Mouse (Mus musculus) gastrocnemius, postnatal 14 days (tissue): ENCODE results near the gene Kcnip1. TPM values are rescaled to one million over a fixed set of nuclear protein-coding genes. Genes with fewer than 3 reads are reported as not detected.

Experiments used
- DNase-seq: peaks from one replicate; pipeline ENCODE4 v3.0.0; 2021; ENCODE audit warnings: mixed read lengths
- intact Hi-C: fragments of 180-260 bp; cut with DNase I; formaldehyde crosslinking; loops from one replicate; pipeline ENCODE4 v1.15.1; 2025; ENCODE audit warnings: low total_unique reads
- long read RNA-seq, 2 experiments: library from polyadenylated mRNA; stranded (forward); transcript quantifications; one replicate each; pipeline ENCODE4 v2.0.0; 2021
- total RNA-seq, 2 experiments: library from RNA; stranded (reverse); gene quantifications; 2 replicates each; pipeline ENCODE4 v1.2.3; 2021

The Kcnip1 gene
- under 1 TPM in 1 of 2 experiments, not detected in 1; 0.20 TPM for total RNA-seq
- long read RNA-seq, experiment 1 = 0 reads
- long read RNA-seq, experiment 2 = 0 reads

DNA sequence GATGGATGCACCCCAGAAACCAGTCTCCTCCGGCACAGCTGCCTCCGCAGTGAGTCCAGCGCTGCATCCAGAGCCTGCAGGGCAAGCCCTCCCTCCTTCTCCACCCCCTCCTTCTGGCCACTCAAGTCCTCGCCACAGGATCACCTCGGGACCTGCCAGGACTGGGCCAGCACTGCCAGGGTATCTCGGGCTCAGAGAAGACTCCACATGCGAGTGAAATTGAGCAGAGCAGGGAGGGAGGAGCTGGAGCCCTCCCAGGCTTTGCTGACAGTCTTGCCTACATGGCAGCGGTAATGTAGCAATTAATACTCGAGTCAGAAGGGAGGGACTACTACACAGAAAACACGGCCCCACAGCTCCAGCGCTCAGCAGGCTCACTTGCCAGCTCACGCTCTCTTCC lies at the start of gene Kcnip1:
Gene Kcnip1, minus strand, starts transcription at position 215 of the 400 bp plus-strand sequence.
- DNase-seq = peak; percentile 73
- intact Hi-C loops = no loop called here

DNA sequence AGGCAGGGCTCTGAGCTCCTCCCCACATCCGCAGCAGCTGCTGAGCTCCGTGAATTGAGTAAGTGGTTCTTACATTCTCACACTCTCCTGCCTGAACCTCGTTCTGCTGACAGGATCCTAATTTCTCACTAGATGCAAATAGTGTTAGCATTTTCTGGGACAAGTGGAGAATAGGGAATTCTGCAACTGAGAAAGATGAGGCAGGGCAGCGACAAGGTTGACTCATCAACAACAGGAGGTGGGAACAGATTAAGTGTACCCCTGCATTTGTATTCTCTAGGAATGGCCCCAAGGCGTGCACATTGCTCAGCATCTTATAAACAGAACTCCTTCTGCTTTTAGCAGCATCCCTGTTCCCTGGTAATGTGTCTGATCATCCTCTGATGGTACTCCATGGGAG lies 47.1 kb upstream of the Kcnip1 start:
- DNase-seq = no peak
- intact Hi-C loops = no loop called here

DNA sequence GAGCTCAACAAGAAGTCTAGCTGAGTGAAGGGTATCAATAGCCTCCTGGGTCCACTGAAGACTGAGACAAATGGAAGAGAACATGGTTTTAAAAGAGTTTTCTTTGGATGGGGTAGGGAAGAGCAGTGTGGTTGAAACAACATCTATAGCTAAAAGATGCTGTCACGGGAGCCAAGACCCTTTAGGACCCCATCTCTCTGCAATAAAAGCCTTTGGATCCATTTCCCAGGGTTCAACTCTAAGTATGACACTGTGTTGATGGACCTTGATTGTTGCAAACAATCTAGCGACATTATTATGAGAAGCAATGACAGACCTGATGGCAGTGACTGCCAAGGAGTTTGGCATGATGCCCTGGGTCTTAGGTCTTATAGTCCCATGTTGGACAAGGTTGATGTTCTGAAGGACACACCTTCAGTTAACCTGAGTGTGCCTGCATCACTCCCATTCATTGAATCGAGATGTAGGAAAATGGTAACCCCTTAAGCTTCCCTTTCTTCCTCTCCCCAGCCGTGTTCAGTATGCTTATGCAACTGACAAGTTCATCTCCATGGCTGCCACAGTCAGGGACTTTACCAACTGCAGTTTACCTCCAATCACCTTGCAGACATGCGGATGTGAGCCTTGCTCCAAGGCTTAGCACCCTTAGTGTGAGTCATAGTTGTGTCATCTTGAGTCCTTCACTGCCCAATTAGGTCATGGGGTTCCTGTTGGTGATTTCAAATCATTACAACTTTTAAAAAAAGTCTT lies 43.1 kb upstream of the Kcnip1 start:
- intact Hi-C loops = no loop called here
- DNase-seq = no peak

DNA sequence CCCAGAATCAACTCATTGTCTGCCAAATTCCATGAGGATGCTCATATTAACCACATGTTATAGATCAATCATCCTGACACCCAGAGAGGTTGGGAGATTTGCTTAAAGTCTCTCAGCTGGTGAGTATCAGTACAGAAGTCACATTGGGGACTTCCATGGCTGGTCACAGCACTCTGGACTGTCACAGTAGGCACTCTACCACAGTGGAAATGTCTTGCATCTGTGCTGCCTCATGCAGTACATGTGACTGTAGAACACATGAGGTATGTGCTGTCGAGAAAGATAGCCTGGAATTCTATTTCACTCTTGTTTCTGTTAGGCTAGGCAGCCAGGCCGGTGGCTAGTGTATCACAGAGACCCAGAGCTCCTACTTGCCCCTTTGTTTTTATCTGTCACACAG lies 41.8 kb upstream of the Kcnip1 start:
- intact Hi-C loops = no loop called here
- DNase-seq = no peak

DNA sequence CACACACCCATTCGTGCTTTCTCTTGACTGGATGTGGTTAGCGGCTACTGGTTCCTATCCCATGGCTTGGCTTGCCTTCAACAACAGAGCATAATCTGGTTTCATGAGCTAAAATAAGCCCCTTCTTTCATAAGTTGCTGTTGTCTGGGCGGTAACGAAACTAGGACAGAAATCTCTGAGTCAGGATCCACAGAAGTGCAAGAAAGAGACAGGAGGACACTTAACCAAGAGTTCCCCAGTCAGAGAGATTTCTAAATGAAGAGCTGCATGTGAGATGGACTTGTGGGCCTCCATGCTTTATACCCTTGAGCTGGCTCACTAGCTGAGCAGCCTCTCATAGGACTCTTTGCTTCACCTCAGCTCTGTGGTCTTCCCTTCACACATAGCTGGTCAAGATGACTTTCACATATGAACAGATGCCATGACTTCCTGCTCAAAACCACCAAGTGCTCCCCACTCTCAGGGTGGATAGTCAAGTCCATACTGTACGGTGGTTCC lies 41.1 kb upstream of the Kcnip1 start:
- DNase-seq = no peak

DNA sequence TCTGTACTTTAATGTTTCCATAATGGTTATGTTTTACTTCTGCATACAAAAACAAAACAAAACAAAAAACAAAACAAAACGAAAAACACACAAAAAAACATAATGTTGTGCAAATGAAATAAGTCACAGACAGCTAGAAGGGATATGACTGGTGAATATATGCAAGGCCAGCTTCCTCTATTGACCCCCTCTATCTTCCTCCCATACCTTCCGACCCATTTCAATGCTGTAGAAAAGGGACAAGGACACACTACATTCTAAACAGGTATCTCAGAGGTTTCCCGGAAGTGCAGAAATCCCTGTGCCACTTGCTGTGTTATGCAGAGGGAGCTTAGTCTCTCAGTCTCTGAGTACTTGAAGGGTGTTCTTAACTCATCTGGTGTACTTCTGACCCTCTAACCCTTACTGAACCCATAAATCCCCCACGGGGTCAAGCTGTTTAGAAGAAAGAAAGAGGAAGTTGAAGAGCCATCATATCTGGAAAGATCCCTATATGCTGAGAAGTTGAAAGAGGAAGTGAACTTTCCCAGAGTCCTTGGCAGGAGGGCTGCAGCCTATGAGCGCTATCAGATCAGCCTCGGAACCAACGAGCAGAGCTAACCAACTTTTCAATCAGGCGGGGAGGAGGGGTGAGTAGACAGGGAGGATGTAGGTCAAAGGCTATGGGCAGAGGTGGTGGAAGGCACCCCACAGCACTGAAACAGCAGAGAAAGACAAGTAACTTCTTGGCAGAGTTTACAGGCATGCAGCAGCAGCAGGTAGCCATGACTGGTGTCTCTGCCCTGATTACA lies 38.3 kb upstream of the Kcnip1 start:
- intact Hi-C loops = no loop called here
- no peak for DNase-seq

More for the DNA sequence above, 41.1 kb upstream of the Kcnip1 start:
- intact Hi-C loops = no loop called here

- intact Hi-C loops = no loop called here
- DNase-seq = no peak
Observed at GRCm38 (mm10) chr11:34029658-34030057, 36.7 kb upstream of the Kcnip1 start.

DNA sequence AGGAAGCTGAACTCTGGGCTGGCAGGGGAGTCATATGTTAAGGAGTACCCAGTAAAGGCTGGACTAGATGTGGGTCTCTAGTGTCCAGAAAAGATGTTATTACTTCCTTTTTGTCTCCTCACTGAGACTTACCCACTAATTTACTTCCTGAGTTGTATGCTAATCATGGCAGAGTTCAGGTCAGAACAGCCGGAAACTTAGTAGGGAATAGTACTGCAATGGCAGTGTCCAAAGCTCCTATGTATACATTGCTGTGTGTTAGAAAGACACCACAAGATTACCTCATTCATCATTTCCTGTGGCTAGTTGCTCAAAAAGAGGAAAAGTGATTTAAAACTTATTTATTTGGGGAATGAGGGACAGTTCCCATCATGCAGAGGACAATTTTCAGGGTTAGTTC lies 32.1 kb upstream of the Kcnip1 start:
- intact Hi-C loops = no loop called here
- no peak for DNase-seq

DNA sequence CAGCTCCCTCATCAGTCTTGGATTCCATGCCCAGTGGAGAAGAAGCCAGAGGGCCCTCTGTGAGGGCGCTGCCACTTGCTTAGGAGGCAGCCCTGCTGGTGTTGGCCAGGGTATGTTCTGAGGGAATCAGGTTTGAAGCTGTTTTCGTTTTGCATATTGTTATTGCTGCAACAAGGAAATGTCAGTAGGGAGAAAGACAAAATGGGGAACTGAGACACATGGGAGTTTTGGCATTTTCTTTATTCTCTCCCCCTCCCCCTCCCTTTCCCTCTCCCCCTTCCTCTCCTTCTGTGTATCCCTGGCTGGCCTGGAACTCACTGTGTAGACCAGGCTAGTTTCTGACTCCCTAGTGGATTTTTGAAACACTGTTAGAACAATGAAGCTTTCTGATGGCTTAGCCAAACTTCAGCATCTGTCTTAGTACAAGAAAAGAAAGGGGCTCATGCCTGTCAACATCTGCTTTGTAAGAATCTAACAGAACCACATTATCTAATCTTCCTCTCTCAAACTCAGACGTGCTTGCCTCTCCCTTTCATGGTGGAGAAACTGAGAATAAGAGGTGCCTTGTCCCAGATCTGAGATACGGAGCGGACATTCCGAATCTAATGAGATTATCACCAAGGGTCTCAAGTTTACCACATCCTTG lies 19.2 kb upstream of the Kcnip1 start:
- no peak for DNase-seq
- intact Hi-C loops = no loop called here

DNA sequence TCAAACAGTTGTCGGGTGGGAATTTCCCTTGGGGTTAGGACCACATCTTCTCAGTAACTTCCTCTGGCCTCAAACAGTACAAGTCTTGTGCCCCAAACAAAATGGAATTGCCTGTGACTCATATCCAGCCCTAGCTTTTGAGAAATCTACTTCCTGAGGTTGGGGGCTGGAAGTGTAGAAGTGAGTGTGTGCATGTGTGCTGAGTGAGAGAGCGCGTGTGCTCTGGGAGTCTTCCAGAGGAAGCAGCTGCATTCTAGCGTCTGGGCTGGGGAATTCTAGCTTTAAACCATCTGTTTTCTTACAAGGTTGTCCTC lies 17.9 kb upstream of the Kcnip1 start:
- intact Hi-C loops = no loop called here
- DNase-seq = peak; percentile 31

- intact Hi-C loops = no loop called here
- DNase-seq = no peak
Observed at GRCm38 (mm10) chr11:34010133-34010858, 17.3 kb upstream of the Kcnip1 start.

GRCm38 (mm10) chr11:34009316-34010087 lies 16.6 kb upstream of the Kcnip1 start:
- intact Hi-C loops = loop anchor here (5.0 to 10.0 kb wide), 2 partner anchors 63 to 275 kb away; no protein-coding TSS in a partner anchor
- no peak for DNase-seq

- DNase-seq = peak; percentile 21
- intact Hi-C loops = loop anchor here (5.0 to 10.0 kb wide), 2 partner anchors 64 to 274 kb away; no protein-coding TSS in a partner anchor
Observed at GRCm38 (mm10) chr11:34008702-34009101, 15.8 kb upstream of the Kcnip1 start.

- intact Hi-C loops = loop anchor here (5.0 to 10.0 kb wide), 2 partner anchors 64 to 273 kb away; no protein-coding TSS in a partner anchor
- DNase-seq = no peak
Observed at GRCm38 (mm10) chr11:34008214-34008613, 15.3 kb upstream of the Kcnip1 start.

DNA sequence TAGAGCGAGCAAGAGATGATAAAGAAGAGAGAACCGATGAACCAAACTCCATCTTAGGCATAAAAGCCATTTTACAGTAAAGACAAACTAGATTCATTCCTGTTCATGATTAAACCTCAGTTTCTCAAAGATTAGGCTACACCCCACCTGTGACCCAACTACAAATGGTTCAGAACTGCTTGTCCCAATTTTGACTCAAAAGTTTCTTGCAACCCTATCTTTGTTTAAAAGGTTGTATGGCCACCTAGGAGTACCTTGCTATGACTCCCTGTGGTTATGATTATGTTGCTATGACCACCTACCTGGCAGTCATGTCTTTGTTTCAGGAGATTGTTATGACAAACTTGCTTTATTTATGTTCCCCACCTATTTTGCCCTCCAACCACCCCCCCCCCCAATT lies 14.7 kb upstream of the Kcnip1 start:
- no peak for DNase-seq
- intact Hi-C loops = loop anchor here (5.0 to 10.0 kb wide), 2 partner anchors 65 to 273 kb away; no protein-coding TSS in a partner anchor

DNA sequence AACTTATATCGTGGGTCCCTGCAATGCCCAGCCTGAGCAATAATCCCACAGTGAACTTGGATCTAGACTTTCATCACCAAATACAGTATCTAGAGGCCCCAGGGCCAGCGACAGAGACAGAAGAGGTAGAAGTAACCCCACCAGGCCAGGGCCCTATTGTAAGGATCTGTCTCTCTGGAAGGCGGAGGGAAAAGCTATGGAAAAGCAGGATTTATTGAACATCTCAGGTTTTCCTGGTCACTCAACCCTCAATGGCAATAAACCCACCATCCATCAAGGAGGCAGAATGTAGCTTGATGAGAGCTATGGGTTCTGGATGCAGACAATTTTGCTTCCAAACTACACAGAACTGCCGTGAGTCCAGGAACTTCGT lies 9.6 kb upstream of the Kcnip1 start:
- intact Hi-C loops = loop anchor here (10.0 kb wide), 1 partner anchor 268 kb away; no protein-coding TSS in a partner anchor
- no peak for DNase-seq

- intact Hi-C loops = loop anchor here (10.0 kb wide), 1 partner anchor 267 kb away; no protein-coding TSS in a partner anchor
- DNase-seq = no peak
Observed at GRCm38 (mm10) chr11:34001938-34002592, 9.1 kb upstream of the Kcnip1 start.

- DNase-seq = no peak
- intact Hi-C loops = loop anchor here (10.0 kb wide), 1 partner anchor 266 kb away; no protein-coding TSS in a partner anchor
Observed at GRCm38 (mm10) chr11:34000416-34000815, 7.5 kb upstream of the Kcnip1 start.
